Mouse (Mus musculus) ES-Bruce4 (cell line): ENCODE measurements around the gene Cbl.

ENCODE experiments used
- CTCF ChIP-seq: IDR thresholded peaks from one replicate; pipeline ENCODE4 v1.8.1; 2011; ENCODE audit warnings: low read depth, low read length
- POLR2A ChIP-seq: IDR thresholded peaks from one replicate; pipeline ENCODE4 v1.8.1; 2011; ENCODE audit warnings: low read length; ENCODE audit not compliant: insufficient read depth

GRCm38 (mm10) chr9:44250445-44250844 is 16.6 kb upstream of the Cbl start:
- TF ChIP-seq CTCF (no peak), POLR2A (no peak)
